Mouse (Mus musculus) heart, embryonic 13.5 days (tissue): Measurements from ENCODE around the gene Sult2b1. TPM values are rescaled to one million over a fixed set of nuclear protein-coding genes. Genes with fewer than 3 reads are reported as not detected.

ENCODE experiments used
- ATAC-seq: fragments of 200-750 bp; cut with Nextera tagmentation; 2 replicates; pipeline ENCODE4 v1.8.0; 2017; ENCODE audit warnings: moderate TSS enrichment; ENCODE audit not compliant: insufficient number of reproducible peaks, low FRiP score, low TSS enrichment; ENCODE audit errors: extremely low read depth
- H3K27ac ChIP-seq: fragments of 300-500 bp; sonication (generic); replicated peaks from 2 replicates; pipeline ENCODE4 v1.5.1; 2015; ENCODE audit warnings: moderate library complexity, mild to moderate bottlenecking, inconsistent platforms
- H3K27me3 ChIP-seq: fragments of 300-500 bp; sonication (generic); replicated peaks from 2 replicates; pipeline ENCODE4 v1.6.1; 2015; ENCODE audit warnings: mild to moderate bottlenecking, inconsistent platforms
- H3K36me3 ChIP-seq: fragments of 300-500 bp; sonication (generic); 2 replicates; pipeline ENCODE4 v1.6.1; 2015; ENCODE audit warnings: mild to moderate bottlenecking, inconsistent platforms
- H3K4me1 ChIP-seq: fragments of 300-500 bp; sonication (generic); 2 replicates; pipeline ENCODE4 v1.6.1; 2015; ENCODE audit warnings: inconsistent platforms
- H3K4me2 ChIP-seq: fragments of 300-500 bp; sonication (generic); 2 replicates; pipeline ENCODE4 v1.6.1; 2015; ENCODE audit warnings: inconsistent platforms, mild to moderate bottlenecking, moderate library complexity
- H3K4me3 ChIP-seq: fragments of 300-500 bp; sonication (generic); 2 replicates; pipeline ENCODE4 v1.5.1; 2015; ENCODE audit warnings: moderate library complexity, mild to moderate bottlenecking, inconsistent platforms
- H3K9ac ChIP-seq: fragments of 300-500 bp; sonication (generic); 2 replicates; pipeline ENCODE4 v1.6.1; 2015; ENCODE audit warnings: inconsistent platforms, mild to moderate bottlenecking, moderate library complexity
- H3K9me3 ChIP-seq: fragments of 300-500 bp; sonication (generic); 2 replicates; pipeline ENCODE4 v1.6.1; 2016; ENCODE audit warnings: inconsistent platforms
- WGBS: fragments of 180-500 bp; shearing (Covaris S2); methylation state at CpG from one replicate; pipeline ENCODE4 v1.1.7; 2015; ENCODE audit warnings: mixed read lengths; 5-methylcytosine and 5-hydroxymethylcytosine counted together
- polyA plus RNA-seq: library from polyadenylated mRNA; unstranded; fragments of >200 nt; fragmentation: Nextera tagmentation; extraction: Ambion mirVana; gene quantifications from 2 replicates; pipeline ENCODE4 v1.2.1, GENCODE M21; 2015

Gene Sult2b1
- polyA plus RNA-seq, 1 experiment from 2014 or later, result 0.24 TPM

- ATAC-seq, result no peak
- peaks cover 25% of the 10 kb centered on the region for H3K36me3 ChIP-seq
- H3K4me3 ChIP-seq, result no peak overlapping the region
- H3K4me1 ChIP-seq, result peaks cover 29% of the 10 kb centered on the region
- peak overlapping the region; percentile 60; the same call in 1 of the 2 replicates for H3K9ac ChIP-seq
- H3K27ac ChIP-seq, result no peak overlapping the region
- no peaks in the 10 kb centered on the region for H3K9me3 ChIP-seq
- peak overlapping the region; percentile 67; the same call in 1 of the 2 replicates for H3K4me2 ChIP-seq
- 64% methylated on average over 10 of the region's 10 CpGs for WGBS
- peaks cover 22% of the 10 kb centered on the region for H3K27me3 ChIP-seq
Measured at GRCm38 (mm10) chr7:45815323-45815983, 31.0 kb upstream of the Sult2b1 start.

- ATAC-seq, result no peak
- Histone ChIP-seq H3K4me2 (peak overlapping the region; percentile 67), H3K9ac (peak overlapping the region; percentile 60; the same call in 1 of the 2 replicates), H3K36me3 (peaks cover 31% of the 10 kb centered on the region), H3K27ac (no peak overlapping the region), H3K9me3 (no peaks in the 10 kb centered on the region), H3K4me1 (peaks cover 31% of the 10 kb centered on the region), H3K4me3 (peak overlapping the region; percentile 33), H3K27me3 (peaks cover 15% of the 10 kb centered on the region)
- 8% methylated on average over 5 of the region's 5 CpGs for WGBS
Measured at GRCm38 (mm10) chr7:45814841-45815240, 30.4 kb upstream of the Sult2b1 start.

DNA sequence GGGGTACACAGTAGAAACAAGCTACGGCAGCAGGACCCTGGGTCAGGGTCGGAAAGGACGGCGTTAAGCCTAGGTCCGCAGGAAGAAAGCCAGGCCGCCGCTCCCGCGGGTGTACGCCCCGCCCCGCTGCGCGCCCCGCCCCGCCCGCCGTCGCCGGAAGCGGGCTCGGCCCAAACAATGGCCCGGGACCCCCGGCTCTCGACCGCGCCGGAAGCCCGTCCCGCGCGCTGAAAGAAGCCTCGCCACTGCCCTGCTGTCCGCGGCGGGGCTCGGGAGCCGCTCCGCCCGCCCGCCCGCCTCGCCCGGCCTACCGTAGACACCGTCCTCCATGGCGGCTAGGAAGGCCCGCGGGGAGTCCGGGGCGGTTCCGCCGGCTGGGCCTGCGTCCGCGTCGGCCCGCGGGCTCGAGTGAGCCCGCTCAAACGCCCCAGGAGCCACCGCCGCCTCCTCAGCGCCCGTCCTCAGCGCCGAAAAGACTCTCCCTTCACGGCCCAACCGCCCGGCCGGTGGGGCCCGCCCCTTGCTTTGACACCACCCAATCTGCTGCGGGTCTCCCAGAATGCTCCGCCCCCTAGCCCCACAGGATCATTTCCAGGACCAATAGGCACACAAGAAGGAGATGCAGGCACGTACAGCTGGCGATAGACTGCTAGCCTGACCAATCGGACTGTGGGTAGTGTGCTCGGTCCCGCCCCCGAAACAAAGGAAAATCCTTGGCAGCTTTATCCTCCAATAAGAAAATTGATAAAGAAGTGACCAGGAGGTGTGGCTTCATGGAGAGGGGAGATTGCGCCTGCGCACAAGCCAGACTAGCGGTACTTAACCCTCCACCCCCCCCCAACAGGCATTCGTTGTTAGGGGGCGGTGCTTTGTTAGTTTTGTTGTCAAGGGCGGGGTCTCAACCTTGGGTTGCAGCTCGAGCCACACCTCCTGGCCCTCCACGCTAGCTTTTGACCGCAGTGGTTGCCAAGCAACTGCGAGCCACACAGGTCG is 29.6 kb upstream of the Sult2b1 start, which contains the start of gene Cyth2:
TSS of gene Cyth2 (minus strand) at position 795 of the 993 bp plus-strand sequence.
- peak; percentile 97 for ATAC-seq
- under 1% methylated on average over 92 of the region's 92 CpGs for WGBS
- H3K4me3 ChIP-seq, result peak within 1 kb of the TSS; percentile 92

GRCm38 (mm10) chr7:45812921-45813320 is 28.5 kb upstream of the Sult2b1 start:
- peak overlapping the region; percentile 92 for H3K4me3 ChIP-seq
- peaks cover 51% of the 10 kb centered on the region for H3K36me3 ChIP-seq
- ATAC-seq, result no peak
- no peaks in the 10 kb centered on the region for H3K9me3 ChIP-seq
- no peaks in the 10 kb centered on the region for H3K27me3 ChIP-seq
- H3K4me1 ChIP-seq, result peaks cover 39% of the 10 kb centered on the region
- 80% methylated on average over 8 of the region's 8 CpGs for WGBS
- H3K27ac ChIP-seq, result peak overlapping the region; percentile 100; the same call in 1 of the 2 replicates
- H3K9ac ChIP-seq, result peak overlapping the region; percentile 100
- H3K4me2 ChIP-seq, result peak overlapping the region; percentile 81

More for the DNA sequence above, 29.6 kb upstream of the Sult2b1 start, which contains the start of gene Cyth2:
- peak within 1 kb of the TSS; percentile 100 for H3K27ac ChIP-seq
- peaks cover 39% of the 10 kb centered on the region for H3K36me3 ChIP-seq
- H3K27me3 ChIP-seq, result peaks cover 10% of the 10 kb centered on the region
- H3K9ac ChIP-seq, result peak within 1 kb of the TSS; percentile 100
- peak within 1 kb of the TSS; percentile 81 for H3K4me2 ChIP-seq
- H3K9me3 ChIP-seq, result no peaks in the 10 kb centered on the region
- peaks cover 38% of the 10 kb centered on the region for H3K4me1 ChIP-seq

DNA sequence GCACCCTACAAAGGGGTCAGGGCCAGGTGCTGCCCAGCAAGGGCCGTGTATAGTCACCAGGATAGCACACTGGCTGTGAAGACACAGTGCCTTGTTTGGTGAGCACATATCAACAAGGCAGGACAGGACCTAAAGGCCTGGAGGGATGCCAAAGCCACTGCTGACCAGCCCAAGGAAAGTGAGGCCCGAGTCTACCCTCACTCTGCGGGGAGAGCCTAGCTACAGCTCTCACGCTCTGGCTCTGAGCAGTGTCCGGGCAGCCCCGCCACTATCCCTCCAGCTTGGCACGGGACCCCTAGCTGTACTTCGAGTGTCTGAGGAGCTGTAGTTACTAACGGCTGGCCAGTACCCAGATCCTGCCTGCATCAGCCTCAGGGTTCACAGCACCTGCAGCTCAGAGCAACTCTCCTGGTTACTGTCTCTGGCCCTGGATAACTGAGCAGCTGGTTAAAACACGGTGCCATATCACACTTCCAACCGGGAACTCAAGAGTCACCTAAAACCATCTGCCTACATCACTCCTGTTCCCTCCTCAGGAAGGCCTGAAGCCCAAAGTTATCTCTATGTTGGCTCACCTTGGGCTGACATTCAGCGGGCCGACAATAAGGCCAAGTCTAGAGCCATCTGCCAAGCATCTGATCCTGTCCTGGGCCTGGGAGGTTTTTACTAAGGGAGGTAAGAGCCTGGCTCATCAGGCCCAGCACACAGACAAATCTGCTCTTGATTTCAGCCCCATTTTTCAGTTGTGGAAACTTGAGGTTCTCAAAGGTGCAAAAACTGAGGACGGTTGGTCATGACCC is 25.0 kb upstream of the Sult2b1 start:
- H3K36me3 ChIP-seq, result peaks cover 71% of the 10 kb centered on the region
- 71% methylated on average over 14 of the region's 14 CpGs for WGBS
- no peaks in the 10 kb centered on the region for H3K27me3 ChIP-seq
- peaks cover 29% of the 10 kb centered on the region for H3K4me1 ChIP-seq
- no peak for ATAC-seq
- H3K4me2 ChIP-seq, result no peak overlapping the region
- H3K9me3 ChIP-seq, result no peaks in the 10 kb centered on the region
- no peak overlapping the region for H3K4me3 ChIP-seq
- peak overlapping the region; percentile 56 for H3K9ac ChIP-seq
- no peak overlapping the region for H3K27ac ChIP-seq

GRCm38 (mm10) chr7:45808471-45808870 is 24.0 kb upstream of the Sult2b1 start:
- no peak for ATAC-seq
- WGBS, result 49% methylated on average over 11 of the region's 11 CpGs

GRCm38 (mm10) chr7:45805941-45806340 is 21.5 kb upstream of the Sult2b1 start:
- ATAC-seq, result no peak
- H3K36me3 ChIP-seq, result peaks cover 50% of the 10 kb centered on the region

More at GRCm38 (mm10) chr7:45808471-45808870, 24.0 kb upstream of the Sult2b1 start:
- Histone ChIP-seq H3K4me2 (no peak overlapping the region), H3K36me3 (peaks cover 71% of the 10 kb centered on the region), H3K27ac (no peak overlapping the region), H3K4me1 (peaks cover 29% of the 10 kb centered on the region), H3K9me3 (no peaks in the 10 kb centered on the region), H3K27me3 (no peaks in the 10 kb centered on the region), H3K4me3 (no peak overlapping the region), H3K9ac (no peak overlapping the region)

DNA sequence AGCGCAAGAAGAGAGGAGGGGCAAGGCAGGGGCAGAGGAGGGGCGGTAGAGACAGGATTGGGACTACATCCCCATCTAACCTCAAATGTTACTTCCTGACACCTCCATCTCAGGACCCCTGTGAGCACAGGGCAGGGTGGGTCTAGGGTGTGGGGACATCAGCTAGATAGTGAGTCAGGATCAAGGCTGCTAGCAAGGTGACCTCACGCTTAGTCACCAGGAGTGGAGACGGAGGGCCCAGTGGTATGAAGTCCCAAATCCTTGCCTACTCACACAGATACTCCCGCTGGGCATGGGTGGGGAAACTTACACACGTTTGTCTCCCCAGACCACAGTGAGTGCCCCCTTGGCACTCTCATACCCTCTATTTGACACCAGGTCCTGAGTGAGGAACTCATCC is 18.1 kb upstream of the Sult2b1 start:
- H3K36me3 ChIP-seq, result peaks cover 16% of the 10 kb centered on the region
- 83% methylated on average over 6 of the region's 6 CpGs for WGBS
- peaks cover 26% of the 10 kb centered on the region for H3K4me1 ChIP-seq
- H3K9ac ChIP-seq, result no peak overlapping the region
- no peak overlapping the region for H3K27ac ChIP-seq
- no peaks in the 10 kb centered on the region for H3K9me3 ChIP-seq
- ATAC-seq, result no peak
- H3K27me3 ChIP-seq, result peaks cover 37% of the 10 kb centered on the region
- no peak overlapping the region for H3K4me2 ChIP-seq
- no peak overlapping the region for H3K4me3 ChIP-seq

More at GRCm38 (mm10) chr7:45805941-45806340, 21.5 kb upstream of the Sult2b1 start:
- peaks cover 3% of the 10 kb centered on the region for H3K27me3 ChIP-seq
- 54% methylated on average over 5 of the region's 5 CpGs for WGBS
- no peaks in the 10 kb centered on the region for H3K9me3 ChIP-seq
- H3K4me1 ChIP-seq, result peaks cover 13% of the 10 kb centered on the region
- no peak overlapping the region for H3K27ac ChIP-seq
- H3K9ac ChIP-seq, result no peak overlapping the region
- H3K4me3 ChIP-seq, result no peak overlapping the region
- H3K4me2 ChIP-seq, result no peak overlapping the region

GRCm38 (mm10) chr7:45801348-45801747 is 16.9 kb upstream of the Sult2b1 start:
- H3K9ac ChIP-seq, result no peak overlapping the region
- no peak overlapping the region for H3K27ac ChIP-seq
- peaks cover 29% of the 10 kb centered on the region for H3K4me1 ChIP-seq
- H3K4me3 ChIP-seq, result peak overlapping the region; percentile 24
- H3K9me3 ChIP-seq, result no peaks in the 10 kb centered on the region
- ATAC-seq, result no peak
- peaks cover 4% of the 10 kb centered on the region for H3K36me3 ChIP-seq
- peaks cover 49% of the 10 kb centered on the region for H3K27me3 ChIP-seq
- peak overlapping the region; percentile 61 for H3K4me2 ChIP-seq
- WGBS, result 4% methylated on average over 12 of the region's 12 CpGs

DNA sequence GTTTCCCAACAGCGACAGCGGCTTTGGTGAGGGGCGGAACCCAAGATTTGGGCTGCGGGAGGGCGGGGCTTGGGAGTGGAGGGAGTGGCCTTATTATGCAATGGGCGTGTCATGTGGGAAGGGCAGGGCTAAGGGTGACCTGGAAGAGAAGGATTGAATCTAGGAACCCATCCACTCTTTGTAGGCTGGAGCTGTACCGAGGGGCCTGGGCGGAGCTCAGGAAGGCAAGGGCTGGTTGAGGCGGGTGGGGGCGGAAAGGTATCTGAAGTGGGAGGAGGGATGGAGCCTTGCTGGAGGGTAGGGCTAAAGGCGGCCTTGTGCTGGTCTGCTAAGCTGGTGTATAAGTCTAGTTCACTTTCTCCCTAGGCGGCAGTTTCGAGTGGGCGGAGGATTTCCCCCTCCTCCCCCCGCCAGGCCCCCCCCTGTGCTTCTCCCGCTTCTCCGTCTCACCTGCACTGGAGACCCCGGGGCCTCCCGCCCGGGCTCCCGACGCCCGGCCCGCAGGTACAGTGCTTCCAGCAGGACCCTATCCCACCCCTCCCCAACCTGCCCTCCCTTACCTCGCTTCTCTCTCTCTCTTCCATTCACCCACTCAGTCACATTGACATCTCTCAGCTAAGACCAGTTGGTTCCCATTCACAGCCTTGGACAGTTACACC is 16.2 kb upstream of the Sult2b1 start:
- WGBS, result 10% methylated on average over 24 of the region's 25 CpGs
- Histone ChIP-seq H3K27me3 (peaks cover 55% of the 10 kb centered on the region), H3K9ac (peak overlapping the region; percentile 55), H3K9me3 (no peaks in the 10 kb centered on the region), H3K4me2 (peak overlapping the region; percentile 61), H3K27ac (no peak overlapping the region), H3K4me1 (peaks cover 29% of the 10 kb centered on the region), H3K36me3 (no peaks in the 10 kb centered on the region), H3K4me3 (peak overlapping the region; percentile 24)
- peak; percentile 51; the same call in 1 of the 2 replicates for ATAC-seq
